Mouse (Mus musculus) kidney, embryonic 15.5 days (tissue): ENCODE measurements around the gene Zfp763. TPM values are rescaled to one million over a fixed set of nuclear protein-coding genes. Genes with fewer than 3 reads are reported as not detected.

Source experiments
- ATAC-seq: fragments of 200-750 bp; cut with Nextera tagmentation; replicated peaks from 2 replicates; pipeline ENCODE4 v1.8.0; 2017; ENCODE audit warnings: moderate TSS enrichment; ENCODE audit not compliant: low FRiP score
- H3K27ac ChIP-seq: fragments of 300-500 bp; sonication (generic); 2 replicates; pipeline ENCODE4 v1.5.1; 2015; ENCODE audit warnings: mild to moderate bottlenecking, inconsistent platforms
- H3K27me3 ChIP-seq: fragments of 300-500 bp; sonication (generic); 2 replicates; pipeline ENCODE4 v1.6.1; 2015; ENCODE audit warnings: inconsistent platforms
- H3K36me3 ChIP-seq: fragments of 300-500 bp; sonication (generic); 2 replicates; pipeline ENCODE4 v1.6.1; 2015; ENCODE audit warnings: inconsistent platforms
- H3K4me1 ChIP-seq: fragments of 300-500 bp; sonication (generic); 2 replicates; pipeline ENCODE4 v1.6.1; 2015; ENCODE audit warnings: inconsistent platforms
- H3K4me2 ChIP-seq: fragments of 300-500 bp; sonication (generic); 2 replicates; pipeline ENCODE4 v1.6.1; 2015; ENCODE audit warnings: moderate library complexity, mild to moderate bottlenecking, inconsistent platforms
- H3K4me3 ChIP-seq: fragments of 300-500 bp; sonication (generic); replicated peaks from 2 replicates; pipeline ENCODE4 v1.5.1; 2015; ENCODE audit warnings: mild to moderate bottlenecking, inconsistent platforms
- H3K9ac ChIP-seq: fragments of 300-500 bp; sonication (generic); 2 replicates; pipeline ENCODE4 v1.6.1; 2015; ENCODE audit warnings: mild to moderate bottlenecking, inconsistent platforms
- H3K9me3 ChIP-seq: fragments of 300-500 bp; sonication (generic); replicated peaks from 2 replicates; pipeline ENCODE4 v1.6.1; 2016; ENCODE audit warnings: inconsistent platforms
- WGBS: fragments of 180-500 bp; shearing (Covaris S2); methylation state at CpG from one replicate; pipeline ENCODE4 v1.1.7; 2015; ENCODE audit warnings: mixed read lengths; 5-methylcytosine and 5-hydroxymethylcytosine counted together
- polyA plus RNA-seq: library from polyadenylated mRNA; unstranded; fragments of >200 nt; fragmentation: Nextera tagmentation; extraction: Ambion mirVana; gene quantifications from 2 replicates; pipeline ENCODE4 v1.2.1, GENCODE M21; 2015

Zfp763 gene
- polyA plus RNA-seq, 1 experiment from 2014 or later = 13.9 TPM

- no peak overlapping the region for H3K9ac ChIP-seq
- WGBS = 80% methylated on average over 4 of the region's 4 CpGs
These were observed 51.8 kb downstream of the Zfp763 start for GRCm38 (mm10) chr17:32981361-32981760.

More at GRCm38 (mm10) chr17:32981361-32981760, 51.8 kb downstream of the Zfp763 start:
- ATAC-seq = no peak
- no peaks in the 10 kb centered on the region for H3K4me1 ChIP-seq
- H3K4me3 ChIP-seq = no peak overlapping the region
- no peak overlapping the region for H3K4me2 ChIP-seq
- no peaks in the 10 kb centered on the region for H3K27me3 ChIP-seq
- no peaks in the 10 kb centered on the region; the same call in 1 of the 2 replicates for H3K9me3 ChIP-seq
- H3K36me3 ChIP-seq = peaks cover 46% of the 10 kb centered on the region
- no peak overlapping the region for H3K27ac ChIP-seq

Other genes with a start within 250 kb of the Zfp763 start
- 31.2 and 33.4 TPM in 2 replicates for gene Zfp871, start 245.1 kb downstream of the Zfp763 start, polyA plus RNA-seq
- gene Zfp811, start 223.5 kb downstream of the Zfp763 start, polyA plus RNA-seq = 3.0 TPM in 2 replicates
- gene Zfp799, start 203.1 kb downstream of the Zfp763 start, polyA plus RNA-seq = 15.9 and 17.3 TPM in 2 replicates
- 7.7 and 8.0 TPM in 2 replicates for gene Zfp870, start 141.8 kb downstream of the Zfp763 start, polyA plus RNA-seq
- gene Cyp4f14, start 116.1 kb downstream of the Zfp763 start, polyA plus RNA-seq = not detected in 2 replicates
- gene Cyp4f13, start 86.0 kb downstream of the Zfp763 start, polyA plus RNA-seq = 10.8 and 13.3 TPM in 2 replicates
- gene Zfp472, start 67.6 kb downstream of the Zfp763 start, polyA plus RNA-seq = 9.9 and 12.1 TPM in 2 replicates
- 11.2 and 11.9 TPM in 2 replicates for gene Zfp952, start 40.3 kb downstream of the Zfp763 start, polyA plus RNA-seq
- not detected in 2 replicates for gene 4921501E09Rik, start 34.7 kb upstream of the Zfp763 start, polyA plus RNA-seq
- 6.4 and 8.2 TPM in 2 replicates for gene Zfp563, start 55.9 kb upstream of the Zfp763 start, polyA plus RNA-seq
- not detected in 2 replicates for gene Morc2b, start 106.3 kb upstream of the Zfp763 start, polyA plus RNA-seq
- 0.04 TPM in 1 of 2 replicates, not detected in the other for gene Olfr55, start 135.0 kb upstream of the Zfp763 start, polyA plus RNA-seq
- not detected in 2 replicates for gene Olfr239, start 157.9 kb upstream of the Zfp763 start, polyA plus RNA-seq
- gene Olfr1564, start 188.3 kb upstream of the Zfp763 start, polyA plus RNA-seq = not detected in 2 replicates
- 17.7 and 17.9 TPM in 2 replicates for gene Zfp955a, start 221.7 kb upstream of the Zfp763 start, polyA plus RNA-seq
- gene Olfr63, start 231.3 kb upstream of the Zfp763 start, polyA plus RNA-seq = 0.04 TPM in 1 of 2 replicates, not detected in the other